Mouse (Mus musculus): ENCODE data around the gene Angptl2.

- TF ChIP-seq POLR2A (IDR thresholded peaks at IDR 0.05; ENCODE audit: borderline replicate concordance, extremely low read depth, insufficient read depth, insufficient read length, poor library complexity, severe bottlenecking) (no peak), CTCF (IDR thresholded peaks at IDR 0.05; ENCODE audit: borderline replicate concordance, extremely low read depth, insufficient read depth, insufficient read length) (no peak)
These were observed 55.6 kb downstream of the Angptl2 start for GRCm38 (mm10) chr2:33271511-33271910.
